In the genomic region with DNA sequence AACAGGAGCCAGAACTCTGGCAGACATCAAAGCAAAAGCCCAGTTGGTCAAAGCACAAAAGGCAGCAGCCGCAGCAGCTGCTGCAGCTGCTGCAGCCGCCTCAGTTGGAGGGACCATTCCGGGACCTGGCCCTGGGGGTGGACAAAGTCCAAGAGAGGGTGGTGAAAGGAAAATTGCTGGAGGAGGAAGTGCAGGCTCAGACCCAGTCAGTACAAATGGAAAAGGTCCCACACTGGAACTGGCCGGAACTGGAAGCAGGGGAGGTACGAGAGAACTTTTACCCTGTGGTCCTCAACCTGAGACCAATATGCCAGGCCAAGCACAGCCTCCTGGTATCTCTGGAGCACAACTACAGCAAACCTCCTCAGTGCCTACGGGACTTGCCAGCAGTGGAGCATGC, we compare ENCODE assay signal across 27 mouse cellular contexts.
DNase-seq lines count a peak whose midpoint lies in the region; ATAC-seq and TF ChIP-seq lines count a peak whose summit lies in the region.
"Had no signal": no experiment of that assay in that cellular context is flagged by ENCODE, and none has a peak within 500 bp of the region (broad histone marks: within the 10 kb centered on the region; RNA-seq: fewer than 3 reads in every experiment).

No protein-coding gene starts in this region.

- peak; percentile 91 for DNase-seq in heart, adult 11 months
- no peak for DNase-seq in heart, adult 8-10 months (ENCODE audit: low spot score)
- DNase-seq in gastrocnemius, postnatal 14 days = peak; percentile 5
- DNase-seq in kidney, postnatal 25 days = peak; percentile 35 to 78
- no peak for DNase-seq in left cerebral cortex, adult 11 months (ENCODE audit: low spot score)
- DNase-seq in cerebellum, adult 11-12 months = no peak
- DNase-seq in adrenal gland, postnatal 25 days = no peak
- DNase-seq: adrenal gland, postnatal 14 days; cerebellum, adult 11 months; cerebellum, postnatal 14 days; heart, postnatal 36 days; liver, embryonic 13.5 days; right cerebral cortex, adult 18-20 months; thymus, adult 18-20 months; thymus, postnatal 4 days had no signal

- TF ChIP-seq CTCF in intestine, postnatal 0 days (IDR thresholded peaks at IDR 0.05; ENCODE audit: low read depth) = no peak

- no peaks in the 10 kb centered on the region for H3K9me3 ChIP-seq in intestine, postnatal 0 days (ENCODE audit: control insufficient read depth)
- H3K9me3 ChIP-seq: embryonic facial prominence, embryonic 13.5 days; forebrain, embryonic 15.5 days; G1E; heart, embryonic 10.5 days; hindbrain, embryonic 15.5 days; limb, embryonic 12.5 days; liver, embryonic 13.5 days; lung, embryonic 15.5 days; midbrain, embryonic 12.5 days had no signal

- no peaks in the 10 kb centered on the region for H3K27me3 ChIP-seq in intestine, postnatal 0 days (replicated peaks; ENCODE audit: control insufficient read depth, insufficient read depth, low read length)
- H3K27me3 ChIP-seq: embryonic facial prominence, embryonic 13.5 days; forebrain, embryonic 15.5 days; hindbrain, embryonic 15.5 days; limb, embryonic 12.5 days; liver, embryonic 13.5 days; lung, embryonic 15.5 days; midbrain, embryonic 12.5 days had no signal

- intact Hi-C loops in gastrocnemius, postnatal 14 days (cut with DNase I; ENCODE audit: low total_unique reads) = no loop called here

- no peaks in the 10 kb centered on the region for H3K4me1 ChIP-seq in intestine, postnatal 0 days (replicated peaks; ENCODE audit: control insufficient read depth, insufficient read depth, low read length)
- H3K4me1 ChIP-seq: embryonic facial prominence, embryonic 13.5 days; forebrain, embryonic 15.5 days; heart, embryonic 10.5 days; hindbrain, embryonic 15.5 days; limb, embryonic 12.5 days; liver, embryonic 13.5 days; lung, embryonic 15.5 days; midbrain, embryonic 12.5 days had no signal

- peak; percentile 78 for ATAC-seq in intestine, postnatal 0 days
- ATAC-seq: activated CD4-positive, CD25-positive, alpha-beta regulatory T cell, adult 4 months; forebrain, embryonic 15.5 days had no signal

- peak overlapping the region; percentile 23; the same call in 1 of the 2 replicates for H3K27ac ChIP-seq in intestine, postnatal 0 days (ENCODE audit: low read depth, low read length)
- H3K27ac ChIP-seq: embryonic facial prominence, embryonic 13.5 days; forebrain, embryonic 15.5 days; heart, embryonic 10.5 days; hindbrain, embryonic 15.5 days; kidney, postnatal 0 days; left cerebral cortex, adult 2 months; limb, embryonic 12.5 days; liver, embryonic 13.5 days; lung, embryonic 15.5 days; midbrain, embryonic 12.5 days had no signal

- peaks cover 50% of the 10 kb centered on the region for H3K36me3 ChIP-seq in intestine, postnatal 0 days (ENCODE audit: control insufficient read depth, insufficient read depth)

- H3K4me3 ChIP-seq in intestine, postnatal 0 days (ENCODE audit: low read depth, low read length) = no peak overlapping the region
- H3K4me3 ChIP-seq: embryonic facial prominence, embryonic 13.5 days; forebrain, embryonic 15.5 days; heart, embryonic 10.5 days; hindbrain, embryonic 15.5 days; left cerebral cortex, adult 2 months; limb, embryonic 12.5 days; liver, embryonic 13.5 days; lung, embryonic 15.5 days; midbrain, embryonic 12.5 days had no signal

- H3K9ac ChIP-seq in intestine, postnatal 0 days (ENCODE audit: low read depth, low read length) = no peak overlapping the region
- H3K9ac ChIP-seq: embryonic facial prominence, embryonic 13.5 days; forebrain, embryonic 15.5 days; hindbrain, embryonic 15.5 days; limb, embryonic 12.5 days; liver, embryonic 13.5 days; lung, embryonic 15.5 days; midbrain, embryonic 12.5 days had no signal

- 53% methylated on average over 6 of the region's 6 CpGs for WGBS in intestine, postnatal 0 days

- H3K4me2 ChIP-seq in intestine, postnatal 0 days (replicated peaks; ENCODE audit: low read depth) = no peak overlapping the region
- H3K4me2 ChIP-seq: embryonic facial prominence, embryonic 13.5 days; forebrain, embryonic 15.5 days; hindbrain, embryonic 15.5 days; limb, embryonic 12.5 days; liver, embryonic 13.5 days; lung, embryonic 15.5 days; midbrain, embryonic 12.5 days had no signal

Comparison
In these comparisons a context has a peak if more than half of its experiments do, and no peak if none do; other contexts are left out.
1. DNase-seq: peak in heart, adult 11 months (single experiment), gastrocnemius, postnatal 14 days (single experiment) and kidney, postnatal 25 days (2 of 2); none in heart, adult 8-10 months (single experiment), left cerebral cortex, adult 11 months (single experiment), cerebellum, adult 11-12 months (single experiment) and adrenal gland, postnatal 25 days (single experiment).